Mouse (Mus musculus): ENCODE measurements around the gene Treml2.

DNA sequence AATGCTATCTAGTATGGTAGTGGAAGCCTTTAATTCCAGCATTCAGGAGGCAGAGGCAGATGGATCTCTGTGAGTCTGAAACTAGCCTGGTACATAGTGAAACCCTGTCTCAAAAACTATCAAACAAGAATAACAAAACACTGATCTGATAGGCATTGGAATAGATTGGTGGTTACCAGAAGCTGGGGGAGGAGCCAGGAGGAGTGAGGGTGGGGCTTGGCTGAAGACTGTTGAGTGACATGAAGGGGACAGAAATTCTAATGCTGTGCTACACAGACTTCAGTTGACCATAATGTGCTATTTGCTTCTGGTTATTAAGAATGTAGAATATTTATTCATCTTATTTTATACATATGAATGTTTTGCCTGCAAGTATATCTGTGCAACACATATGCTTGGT lies 31.0 kb upstream of the Treml2 start:
- TF ChIP-seq CTCF (IDR thresholded peaks at IDR 0.05; ENCODE audit: borderline replicate concordance, insufficient read depth, low read length) (no peak), POLR2A (IDR thresholded peaks at IDR 0.05; ENCODE audit: low read depth, low read length) (no peak)

All from embryonic fibroblast, embryonic 13.5 days (primary cell).